Mouse (Mus musculus) cortical plate, adult 2 months (tissue): Measurements from ENCODE around the gene Dsp.

Experiments used
- CTCF ChIP-seq: fragments of 200-500 bp; IDR thresholded peaks from 2 replicates; pipeline ENCODE4 v1.5.1; 2011; ENCODE audit warnings: mild to moderate bottlenecking, control low read depth, low read length; ENCODE audit not compliant: insufficient read depth; ENCODE audit errors: extremely low read depth
- POLR2A ChIP-seq: fragments of 200-500 bp; IDR thresholded peaks from 2 replicates; pipeline ENCODE4 v1.6.1; 2011; ENCODE audit warnings: mild to moderate bottlenecking, low read length, control low read depth; ENCODE audit not compliant: insufficient read depth; ENCODE audit errors: extremely low read depth

DNA sequence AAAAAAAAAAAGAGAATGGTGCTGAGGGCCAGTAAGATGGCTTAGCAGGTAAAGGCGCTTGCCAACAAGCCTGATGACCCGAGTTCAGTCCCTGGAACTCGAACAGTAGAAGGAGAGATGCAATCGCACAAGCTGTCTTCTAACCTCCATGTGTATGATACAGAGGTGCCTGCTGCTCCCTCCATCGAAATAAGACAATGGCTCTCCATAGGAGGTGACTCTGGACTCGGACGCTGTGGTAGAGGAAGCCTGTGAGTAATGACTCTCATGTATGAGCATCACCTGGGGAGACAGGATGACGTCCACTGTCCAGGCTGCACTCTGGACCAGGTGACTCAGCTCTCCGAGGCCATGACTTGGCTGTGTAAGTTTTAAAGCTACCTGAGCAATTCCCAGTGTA lies 21.0 kb upstream of the Dsp start:
- TF ChIP-seq CTCF, result no peak
- no peak for TF ChIP-seq POLR2A
